Mouse (Mus musculus) embryo, embryonic 10.5 days (tissue): Measurements from ENCODE around the gene Fam192a.
A peak's percentile ranks its signal among the peaks of the same experiment; 100 is the strongest.

ENCODE experiments used
- DNase-seq: peaks from one replicate; pipeline ENCODE4 v3.0.0-alpha.2; 2015; ENCODE audit warnings: low spot score

Gene Fam192a

GRCm38 (mm10) chr8:94532525-94532872 is 69.3 kb downstream of the Fam192a start:
- DNase-seq, result no peak

- peak; percentile 59 for DNase-seq
Measured at GRCm38 (mm10) chr8:94532000-94532399, 69.8 kb downstream of the Fam192a start.

- DNase-seq, result no peak
Measured at GRCm38 (mm10) chr8:94530643-94531042, 71.2 kb downstream of the Fam192a start.

GRCm38 (mm10) chr8:94529875-94530274 is 71.9 kb downstream of the Fam192a start:
- DNase-seq, result no peak

GRCm38 (mm10) chr8:94528245-94528644 is 73.6 kb downstream of the Fam192a start:
- peak; percentile 79 for DNase-seq

GRCm38 (mm10) chr8:94527178-94527577 is 74.6 kb downstream of the Fam192a start:
- DNase-seq, result no peak

- no peak for DNase-seq
Measured at GRCm38 (mm10) chr8:94524554-94524953, 77.2 kb downstream of the Fam192a start.
